8 mouse cellular contexts compared by ENCODE assay signal in genomic region chr7:127992488-127993340, GRCm38 (mm10). TPM values are rescaled to one million over a fixed set of nuclear protein-coding genes. Genes with fewer than 3 reads are reported as not detected.
DNase-seq lines count a peak whose midpoint lies in the region; ATAC-seq and TF ChIP-seq lines count a peak whose summit lies in the region.

No protein-coding gene starts in this region.

- no peak overlapping the region for H3K4me3 ChIP-seq in MEL (ENCODE audit: control insufficient read depth in 1 of 2, insufficient read depth in 1 of 2, low read depth in 2 of 2, low read length in 2 of 2)
- no peak overlapping the region for H3K4me3 ChIP-seq in hindbrain, embryonic 15.5 days
- no peak overlapping the region for H3K4me3 ChIP-seq in midbrain, embryonic 13.5 days (replicated peaks)

- 53% methylated on average over 5 of the region's 5 CpGs for WGBS in hindbrain, embryonic 15.5 days
- 46% methylated on average over 5 of the region's 5 CpGs for WGBS in midbrain, embryonic 13.5 days

- no peak for TF ChIP-seq CTCF in MEL (IDR thresholded peaks at IDR 0.05 in 2 of 3, conservative IDR thresholded peaks at IDR 0.05 in 1 of 3; ENCODE audit: control insufficient read depth in 1 of 3, insufficient read depth in 1 of 3, low read depth in 2 of 3, low read length in 3 of 3, poor library complexity in 1 of 3, severe bottlenecking in 1 of 3)

- peak overlapping the region; percentile 47 for H3K4me2 ChIP-seq in hindbrain, embryonic 15.5 days
- peak overlapping the region; percentile 26 for H3K4me2 ChIP-seq in midbrain, embryonic 13.5 days (replicated peaks)

- no peaks in the 10 kb centered on the region for H3K9me3 ChIP-seq in MEL (replicated peaks; ENCODE audit: insufficient read depth, low read length)
- H3K9me3 ChIP-seq in hindbrain, embryonic 15.5 days = no peaks in the 10 kb centered on the region
- H3K9me3 ChIP-seq in midbrain, embryonic 13.5 days = no peaks in the 10 kb centered on the region

- H3K27me3 ChIP-seq in MEL (ENCODE audit: control insufficient read depth in 1 of 2, insufficient read depth in 2 of 2, low read length in 2 of 2) = no peaks in the 10 kb centered on the region
- H3K27me3 ChIP-seq in hindbrain, embryonic 15.5 days = no peaks in the 10 kb centered on the region
- no peaks in the 10 kb centered on the region for H3K27me3 ChIP-seq in midbrain, embryonic 13.5 days

- peak; percentile 14 for DNase-seq in kidney, adult 18-20 months
- DNase-seq in kidney, postnatal 10 days = no peak
- no peak for DNase-seq in MEL (ENCODE audit: low read depth, low spot score)
- DNase-seq in urinary bladder, postnatal 25 days (ENCODE audit: low spot score) = no peak
- DNase-seq in right cerebral cortex, postnatal 14 days = no peak
- DNase-seq in retina, postnatal 1 day = no peak

- H3K27ac ChIP-seq in MEL (ENCODE audit: control insufficient read depth, low read depth, low read length) = no peak overlapping the region
- H3K27ac ChIP-seq in hindbrain, embryonic 15.5 days (replicated peaks) = no peak overlapping the region
- no peak overlapping the region for H3K27ac ChIP-seq in midbrain, embryonic 13.5 days

- no peak for TF ChIP-seq RAD21 in MEL (IDR thresholded peaks at IDR 0.05; ENCODE audit: low read depth, low read length)

- no peak overlapping the region for H3K9ac ChIP-seq in MEL (ENCODE audit: control insufficient read depth, low read depth, low read length, poor library complexity, severe bottlenecking)
- no peak overlapping the region for H3K9ac ChIP-seq in hindbrain, embryonic 15.5 days
- H3K9ac ChIP-seq in midbrain, embryonic 13.5 days (replicated peaks) = no peak overlapping the region

- TF ChIP-seq POLR2A in MEL (IDR thresholded peaks at IDR 0.05; ENCODE audit: control insufficient read depth in 1 of 2, insufficient read depth in 1 of 2, low read depth in 1 of 2, low read length in 2 of 2, poor library complexity in 1 of 2) = peak in 1 of 2 experiments; percentile 44; a peak in 2 of 4 replicates

- peaks cover 0 to 4% of the 10 kb centered on the region in 2 experiments; a peak in 1 of 4 replicates for H3K4me1 ChIP-seq in MEL (ENCODE audit: control insufficient read depth in 1 of 2, insufficient read depth in 2 of 2, low read length in 2 of 2)
- H3K4me1 ChIP-seq in hindbrain, embryonic 15.5 days (replicated peaks) = no peaks in the 10 kb centered on the region; the same call in 1 of the 2 replicates
- no peaks in the 10 kb centered on the region for H3K4me1 ChIP-seq in midbrain, embryonic 13.5 days (replicated peaks)

- TF ChIP-seq EP300 in MEL (IDR thresholded peaks at IDR 0.05; ENCODE audit: low read depth in 1 of 2, low read length in 2 of 2) = no peak

- H3K36me3 ChIP-seq in MEL (ENCODE audit: control insufficient read depth in 1 of 2, insufficient read depth in 2 of 2, low read length in 2 of 2) = peaks cover 7 to 9% of the 10 kb centered on the region in 2 experiments
- H3K36me3 ChIP-seq in hindbrain, embryonic 15.5 days = peaks cover 9% of the 10 kb centered on the region
- H3K36me3 ChIP-seq in midbrain, embryonic 13.5 days = peaks cover 22% of the 10 kb centered on the region

- ATAC-seq in hindbrain, embryonic 15.5 days (ENCODE audit: low FRiP score, low read depth) = no peak
- no peak for ATAC-seq in midbrain, embryonic 13.5 days

- no peaks in the 10 kb centered on the region for H3K79me2 ChIP-seq in MEL (ENCODE audit: control insufficient read depth, insufficient read depth, low read length, poor library complexity)

TF ChIP-seq in MEL, 35 proteins besides CTCF, POLR2A, EP300 and RAD21:
- peak; percentile 67 for TF ChIP-seq ZNF384 (IDR thresholded peaks at IDR 0.05; ENCODE audit: low read depth, low read length)
- TF ChIP-seq MAFK (IDR thresholded peaks at IDR 0.05; ENCODE audit: borderline replicate concordance, low read depth, low read length) = peak; percentile 45; the same call in 1 of the 2 replicates
- no peak for TF ChIP-seq TBP (IDR thresholded peaks at IDR 0.05; ENCODE audit: low read depth, low read length)
- TF ChIP-seq POLR2AphosphoS2 (IDR thresholded peaks at IDR 0.05; ENCODE audit: low read length) = peak; percentile 26; the same call in 1 of the 2 replicates

RNA-seq across cellular contexts. Expression of gene Pycard, which starts 1.0 kb away (rescaled TPM):
- 0.10 and 0.12 TPM in 2 replicates for total RNA-seq in MEL (2012; rRNA removed)
- under 1 TPM in 1 of 2 experiments, not detected in 1; 0.24 TPM for polyA plus RNA-seq in MEL (2012; ENCODE audit: insufficient read depth in 1 of 2, insufficient read length in 2 of 2, low read depth in 1 of 2, low replicate concordance in 2 of 2, missing spikeins in 1 of 2)
- polyA plus RNA-seq in hindbrain, embryonic 15.5 days (2015; fragmentation: Nextera tagmentation; extraction: Ambion mirVana) = 6.7 and 10.3 TPM in 2 replicates
- polyA plus RNA-seq in midbrain, embryonic 13.5 days (2015; fragmentation: Nextera tagmentation; extraction: Ambion mirVana) = 3.9 and 4.1 TPM in 2 replicates

RNA-seq across cellular contexts. Expression of gene Trim72, which starts 11.0 kb away (rescaled TPM):
- total RNA-seq in MEL (2012; rRNA removed) = 0.13 and 0.19 TPM in 2 replicates
- polyA plus RNA-seq in MEL (2012; ENCODE audit: insufficient read depth in 1 of 2, insufficient read length in 2 of 2, low read depth in 1 of 2, low replicate concordance in 2 of 2, missing spikeins in 1 of 2) = under 1 TPM in 1 of 2 experiments, not detected in 1; 0.14 TPM
- not detected in 2 replicates for polyA plus RNA-seq in hindbrain, embryonic 15.5 days (2015; fragmentation: Nextera tagmentation; extraction: Ambion mirVana)
- not detected in 2 replicates for polyA plus RNA-seq in midbrain, embryonic 13.5 days (2015; fragmentation: Nextera tagmentation; extraction: Ambion mirVana)

RNA-seq across cellular contexts. Expression of gene Fus, which starts 25.5 kb away (rescaled TPM):
- 49.7 and 60.5 TPM in 2 replicates for total RNA-seq in MEL (2012; rRNA removed)
- polyA plus RNA-seq in MEL (2012; ENCODE audit: insufficient read depth in 1 of 2, insufficient read length in 2 of 2, low read depth in 1 of 2, low replicate concordance in 2 of 2, missing spikeins in 1 of 2) = 100 to 1,000 TPM; 346 to 848 TPM
- 357 and 368 TPM in 2 replicates for polyA plus RNA-seq in hindbrain, embryonic 15.5 days (2015; fragmentation: Nextera tagmentation; extraction: Ambion mirVana)
- polyA plus RNA-seq in midbrain, embryonic 13.5 days (2015; fragmentation: Nextera tagmentation; extraction: Ambion mirVana) = 415 and 452 TPM in 2 replicates

RNA-seq across cellular contexts. Expression of gene Prss36, which starts 46.2 kb away (rescaled TPM):
- 1.7 and 1.9 TPM in 2 replicates for total RNA-seq in MEL (2012; rRNA removed)
- polyA plus RNA-seq in MEL (2012; ENCODE audit: insufficient read depth in 1 of 2, insufficient read length in 2 of 2, low read depth in 1 of 2, low replicate concordance in 2 of 2, missing spikeins in 1 of 2) = 1 to 10 TPM in 1 of 2 experiments, not detected in 1; 5.1 TPM
- polyA plus RNA-seq in hindbrain, embryonic 15.5 days (2015; fragmentation: Nextera tagmentation; extraction: Ambion mirVana) = 12.6 and 14.8 TPM in 2 replicates
- polyA plus RNA-seq in midbrain, embryonic 13.5 days (2015; fragmentation: Nextera tagmentation; extraction: Ambion mirVana) = 11.8 and 12.7 TPM in 2 replicates
